In the genomic region with DNA sequence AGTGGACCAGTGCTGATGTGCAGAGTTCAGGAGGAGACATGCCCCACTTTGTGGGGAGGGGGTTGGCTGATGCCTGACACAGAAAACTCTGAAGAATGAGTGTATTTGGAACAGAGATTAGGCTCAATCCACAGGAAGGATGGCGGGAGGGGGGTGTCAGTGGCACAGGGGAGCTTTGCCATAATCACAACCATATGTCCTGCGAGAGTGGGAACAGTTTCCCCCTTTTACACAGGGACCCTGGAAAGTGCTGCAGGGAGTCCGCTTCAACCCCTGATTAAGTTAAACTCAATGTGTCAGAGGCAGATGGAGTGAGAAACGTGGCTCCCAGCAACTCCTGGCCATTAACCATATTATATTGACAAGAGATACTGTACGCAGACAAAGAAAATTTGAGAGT, we compare ENCODE assay signal across 20 mouse cellular contexts.
A peak's percentile ranks its signal among the peaks of the same experiment; 100 is the strongest.
DNase-seq lines count a peak whose midpoint lies in the region; ATAC-seq and TF ChIP-seq lines count a peak whose summit lies in the region.
"Had no signal": no experiment of that assay in that cellular context is flagged by ENCODE, and none has a peak within 500 bp of the region (broad histone marks: within the 10 kb centered on the region; RNA-seq: fewer than 3 reads in every experiment).

No protein-coding gene starts in this region.

- no peaks in the 10 kb centered on the region for H3K27me3 ChIP-seq in forebrain, embryonic 14.5 days (replicated peaks; ENCODE audit: control insufficient read depth, insufficient read depth, low read length)
- no peaks in the 10 kb centered on the region for H3K27me3 ChIP-seq in forebrain, embryonic 16.5 days (replicated peaks; ENCODE audit: control insufficient read depth, insufficient read depth, low read length)
- no peaks in the 10 kb centered on the region for H3K27me3 ChIP-seq in limb, embryonic 10.5 days (ENCODE audit: low read depth, poor library complexity, severe bottlenecking)
- H3K27me3 ChIP-seq in limb, embryonic 14.5 days (ENCODE audit: control insufficient read depth, insufficient read depth, low read length), result no peaks in the 10 kb centered on the region
- H3K27me3 ChIP-seq: heart, embryonic 15.5 days had no signal

- TF ChIP-seq POLR2A in limb, embryonic 14.5 days (IDR thresholded peaks at IDR 0.05; ENCODE audit: borderline replicate concordance, extremely low read depth, insufficient read depth, insufficient read length), result no peak

- H3K4me2 ChIP-seq in forebrain, embryonic 14.5 days (ENCODE audit: low read length), result no peak overlapping the region
- no peak overlapping the region for H3K4me2 ChIP-seq in forebrain, embryonic 16.5 days (ENCODE audit: low read length)
- H3K4me2 ChIP-seq in limb, embryonic 14.5 days (replicated peaks; ENCODE audit: low read depth, low read length, severe bottlenecking), result no peak overlapping the region
- H3K4me2 ChIP-seq: heart, embryonic 11.5 days; heart, embryonic 15.5 days had no signal

- no peaks in the 10 kb centered on the region for H3K36me3 ChIP-seq in forebrain, embryonic 14.5 days (ENCODE audit: control insufficient read depth, insufficient read depth, low read length)
- H3K36me3 ChIP-seq in forebrain, embryonic 16.5 days (ENCODE audit: control insufficient read depth, insufficient read depth), result no peaks in the 10 kb centered on the region
- no peaks in the 10 kb centered on the region for H3K36me3 ChIP-seq in limb, embryonic 10.5 days
- no peaks in the 10 kb centered on the region for H3K36me3 ChIP-seq in limb, embryonic 14.5 days (ENCODE audit: control insufficient read depth, insufficient read depth, low read length)
- H3K36me3 ChIP-seq: heart, embryonic 15.5 days had no signal

- DNase-seq in forebrain, embryonic 14.5 days (ENCODE audit: low spot score), result peak; percentile 28
- no peak for DNase-seq in layer of hippocampus, adult 2 months (ENCODE audit: low spot score in 2 of 2)
- no peak for DNase-seq in layer of hippocampus, postnatal 10 days (ENCODE audit: low spot score in 2 of 2)
- no peak for DNase-seq in limb, embryonic 10.5 days (ENCODE audit: low spot score)
- DNase-seq in limb, embryonic 14.5 days (ENCODE audit: low spot score), result no peak
- no peak for DNase-seq in urinary bladder, postnatal 10 days (ENCODE audit: low spot score)
- no peak for DNase-seq in left cerebral cortex, postnatal 10 days (ENCODE audit: extremely low spot score in 1 of 2, low spot score in 2 of 2)
- DNase-seq: adrenal gland, postnatal 14 days; cerebellum, adult 2 months; cerebellum, postnatal 10 days; gastrocnemius, postnatal 10 days; heart, adult 18-20 months; heart, postnatal 14 days; kidney, adult 11 months had no signal

- 65% methylated on average over 5 of the region's 5 CpGs for WGBS in forebrain, embryonic 14.5 days
- WGBS in forebrain, embryonic 16.5 days, result 67% methylated on average over 5 of the region's 5 CpGs
- 40% methylated on average over 5 of the region's 5 CpGs for WGBS in limb, embryonic 10.5 days
- WGBS in limb, embryonic 14.5 days, result 21% methylated on average over 5 of the region's 5 CpGs

- H3K4me3 ChIP-seq in forebrain, embryonic 14.5 days (ENCODE audit: low read depth, low read length), result no peak overlapping the region
- H3K4me3 ChIP-seq in forebrain, embryonic 16.5 days (replicated peaks; ENCODE audit: low read length), result no peak overlapping the region
- H3K4me3 ChIP-seq in layer of hippocampus, adult 2 months, result no peak overlapping the region
- no peak overlapping the region for H3K4me3 ChIP-seq in limb, embryonic 10.5 days
- H3K4me3 ChIP-seq in limb, embryonic 14.5 days (replicated peaks; ENCODE audit: low read length), result no peak overlapping the region
- H3K4me3 ChIP-seq: heart, embryonic 15.5 days had no signal

- no peak overlapping the region for H3K27ac ChIP-seq in forebrain, embryonic 14.5 days (ENCODE audit: low read depth, low read length)
- no peak overlapping the region for H3K27ac ChIP-seq in forebrain, embryonic 16.5 days (ENCODE audit: low read length)
- H3K27ac ChIP-seq in layer of hippocampus, adult 2 months, result peak overlapping the region; percentile 53
- peak overlapping the region; percentile 80 for H3K27ac ChIP-seq in limb, embryonic 10.5 days
- H3K27ac ChIP-seq in limb, embryonic 14.5 days (replicated peaks; ENCODE audit: low read depth, low read length), result peak overlapping the region; percentile 43; the same call in 1 of the 2 replicates
- H3K27ac ChIP-seq: heart, embryonic 15.5 days had no signal

- TF ChIP-seq CTCF in layer of hippocampus, adult 2 months (conservative IDR thresholded peaks at IDR 0.05), result no peak

- no peaks in the 10 kb centered on the region for H3K9me3 ChIP-seq in forebrain, embryonic 14.5 days (replicated peaks; ENCODE audit: control insufficient read depth, low read length)
- H3K9me3 ChIP-seq in forebrain, embryonic 16.5 days (ENCODE audit: control insufficient read depth, low read length), result no peaks in the 10 kb centered on the region
- H3K9me3 ChIP-seq in limb, embryonic 10.5 days (replicated peaks), result no peaks in the 10 kb centered on the region
- H3K9me3 ChIP-seq in limb, embryonic 14.5 days (ENCODE audit: control insufficient read depth, low read length), result no peaks in the 10 kb centered on the region
- H3K9me3 ChIP-seq: heart, embryonic 15.5 days had no signal

- H3K9ac ChIP-seq in forebrain, embryonic 14.5 days (ENCODE audit: low read length), result no peak overlapping the region
- H3K9ac ChIP-seq in forebrain, embryonic 16.5 days (replicated peaks; ENCODE audit: low read depth, low read length), result no peak overlapping the region
- no peak overlapping the region for H3K9ac ChIP-seq in limb, embryonic 14.5 days (ENCODE audit: low read depth, low read length, severe bottlenecking)
- H3K9ac ChIP-seq: heart, embryonic 15.5 days had no signal

- peaks cover 11% of the 10 kb centered on the region for H3K4me1 ChIP-seq in forebrain, embryonic 14.5 days (ENCODE audit: control insufficient read depth, insufficient read depth, low read length)
- peaks cover 5% of the 10 kb centered on the region; the same call in 1 of the 2 replicates for H3K4me1 ChIP-seq in forebrain, embryonic 16.5 days (replicated peaks; ENCODE audit: control insufficient read depth, insufficient read depth, low read length)
- peaks cover 48% of the 10 kb centered on the region for H3K4me1 ChIP-seq in limb, embryonic 10.5 days
- peaks cover 33% of the 10 kb centered on the region for H3K4me1 ChIP-seq in limb, embryonic 14.5 days (ENCODE audit: control insufficient read depth, insufficient read depth, low read length)
- H3K4me1 ChIP-seq: heart, embryonic 15.5 days had no signal

- intact Hi-C loops in left cerebral cortex, postnatal 10 days (cut with DNase I), result no loop called here

- ATAC-seq in forebrain, embryonic 14.5 days, result no peak
- ATAC-seq in forebrain, embryonic 16.5 days, result no peak; the same call in 1 of the 2 replicates
- ATAC-seq in limb, embryonic 14.5 days (ENCODE audit: low FRiP score, low read depth), result no peak
- ATAC-seq: activated CD4-positive, CD25-positive, alpha-beta regulatory T cell, adult 4 months; hindbrain, embryonic 16.5 days; inflammation-experienced regulatory T-cells, adult 6 months had no signal

Comparison
In these comparisons a context has a peak if more than half of its experiments do, and no peak if none do; other contexts are left out.
1. H3K27ac ChIP-seq: peak in layer of hippocampus, adult 2 months (single experiment), limb, embryonic 10.5 days (single experiment) and limb, embryonic 14.5 days (single experiment); none in forebrain, embryonic 14.5 days (single experiment) and forebrain, embryonic 16.5 days (single experiment).